12 mouse cellular contexts compared by ENCODE assay signal in genomic region chr11:118360907-118361341, GRCm38 (mm10). TPM values are rescaled to one million over a fixed set of nuclear protein-coding genes. Genes with fewer than 3 reads are reported as not detected.
DNase-seq lines count a peak whose midpoint lies in the region; ATAC-seq and TF ChIP-seq lines count a peak whose summit lies in the region.
"Had no signal": no experiment of that assay in that cellular context is flagged by ENCODE, and none has a peak within 500 bp of the region (broad histone marks: within the 10 kb centered on the region; RNA-seq: fewer than 3 reads in every experiment).

No protein-coding gene starts in this region.

- 41% methylated on average over 10 of the region's 10 CpGs for WGBS in kidney, postnatal 0 days
- 10% methylated on average over 10 of the region's 10 CpGs for WGBS in lung, adult 2 months
- 78% methylated on average over 10 of the region's 10 CpGs for WGBS in hindbrain, embryonic 14.5 days

- H3K4me2 ChIP-seq in kidney, postnatal 0 days (ENCODE audit: low read length), result no peak overlapping the region
- H3K4me2 ChIP-seq in hindbrain, embryonic 14.5 days (replicated peaks), result no peak overlapping the region
- H3K4me2 ChIP-seq: liver, embryonic 13.5 days; neural tube, embryonic 13.5 days had no signal

- H3K27me3 ChIP-seq in kidney, postnatal 0 days (ENCODE audit: insufficient read depth, low read length), result no peaks in the 10 kb centered on the region
- H3K27me3 ChIP-seq in hindbrain, embryonic 14.5 days (ENCODE audit: control insufficient read depth, insufficient read depth, low read length), result no peaks in the 10 kb centered on the region
- H3K27me3 ChIP-seq: neural tube, embryonic 13.5 days had no signal

- H3K4me1 ChIP-seq in kidney, postnatal 0 days (replicated peaks; ENCODE audit: insufficient read depth, low read length), result peaks cover 26% of the 10 kb centered on the region
- H3K4me1 ChIP-seq in brown adipose tissue, adult 24 weeks (ENCODE audit: control insufficient read depth, insufficient read depth, insufficient read length, low read length), result peaks cover 8% of the 10 kb centered on the region; the same call in 1 of the 2 replicates
- peaks cover 35% of the 10 kb centered on the region for H3K4me1 ChIP-seq in lung, adult 2 months (ENCODE audit: control insufficient read depth, insufficient read depth, low read length)
- peaks cover 8% of the 10 kb centered on the region; the same call in 1 of the 2 replicates for H3K4me1 ChIP-seq in hindbrain, embryonic 14.5 days (replicated peaks; ENCODE audit: control insufficient read depth, insufficient read depth, low read length)

- DNase-seq in kidney, postnatal 0 days (ENCODE audit: low spot score), result peak; percentile 17
- no peak for DNase-seq in kidney, adult 18-20 months
- peak; percentile 66 for DNase-seq in CD4-positive helper T cell, adult 2 months (ENCODE audit: low read depth, low spot score)
- peak; percentile 70 for DNase-seq in lung, adult 2 months
- no peak for DNase-seq in adrenal gland, postnatal 10 days
- no peak for DNase-seq in spleen, postnatal 4 days (ENCODE audit: low spot score in 2 of 2)
- no peak for DNase-seq in hindbrain, embryonic 14.5 days (ENCODE audit: low spot score)
- DNase-seq: cerebellum, adult 9-11 months; liver, embryonic 13.5 days had no signal

- ATAC-seq in kidney, postnatal 0 days (replicated peaks; ENCODE audit: low FRiP score, low read depth), result no peak
- ATAC-seq in hindbrain, embryonic 14.5 days (ENCODE audit: low FRiP score), result no peak

- TF ChIP-seq POLR2A in lung, adult 2 months (IDR thresholded peaks at IDR 0.05; ENCODE audit: borderline replicate concordance, extremely low read depth, low read depth, low read length), result no peak

- no peak overlapping the region for H3K4me3 ChIP-seq in kidney, postnatal 0 days (replicated peaks; ENCODE audit: low read depth, low read length)
- no peak overlapping the region for H3K4me3 ChIP-seq in brown adipose tissue, adult 24 weeks (ENCODE audit: insufficient read depth, low read depth, low read length)
- H3K4me3 ChIP-seq in lung, adult 2 months (replicated peaks; ENCODE audit: extremely low read depth, low read depth, low read length), result no peak overlapping the region
- no peak overlapping the region for H3K4me3 ChIP-seq in hindbrain, embryonic 14.5 days (replicated peaks; ENCODE audit: low read length)
- H3K4me3 ChIP-seq: liver, embryonic 13.5 days; neural tube, embryonic 13.5 days had no signal

- H3K9ac ChIP-seq in kidney, postnatal 0 days (ENCODE audit: low read depth, low read length), result no peak overlapping the region
- no peak overlapping the region for H3K9ac ChIP-seq in hindbrain, embryonic 14.5 days
- H3K9ac ChIP-seq: liver, embryonic 13.5 days; neural tube, embryonic 13.5 days had no signal

- TF ChIP-seq CTCF in kidney, postnatal 0 days (IDR thresholded peaks at IDR 0.05; ENCODE audit: low read depth), result no peak
- TF ChIP-seq CTCF in lung, adult 2 months (IDR thresholded peaks at IDR 0.05; ENCODE audit: insufficient read depth, low read length), result no peak

- H3K36me3 ChIP-seq in kidney, postnatal 0 days (ENCODE audit: insufficient read depth, low read length), result no peaks in the 10 kb centered on the region
- H3K36me3 ChIP-seq in hindbrain, embryonic 14.5 days (replicated peaks; ENCODE audit: control insufficient read depth, insufficient read depth), result no peaks in the 10 kb centered on the region
- H3K36me3 ChIP-seq: liver, embryonic 13.5 days; neural tube, embryonic 13.5 days had no signal

- H3K9me3 ChIP-seq in kidney, postnatal 0 days (replicated peaks; ENCODE audit: low read length), result no peaks in the 10 kb centered on the region
- H3K9me3 ChIP-seq in hindbrain, embryonic 14.5 days (ENCODE audit: control insufficient read depth, low read length), result no peaks in the 10 kb centered on the region
- H3K9me3 ChIP-seq: liver, embryonic 13.5 days; neural tube, embryonic 13.5 days had no signal

- H3K27ac ChIP-seq in kidney, postnatal 0 days, result no peak overlapping the region
- 0 out of 2 replicates have a peak overlapping the region, but pooled peaks have one; percentile 11 for H3K27ac ChIP-seq in brown adipose tissue, adult 24 weeks (replicated peaks; ENCODE audit: low read depth, low read length)
- no peak overlapping the region for H3K27ac ChIP-seq in hindbrain, embryonic 14.5 days
- H3K27ac ChIP-seq: liver, embryonic 13.5 days; neural tube, embryonic 13.5 days had no signal

RNA-seq across cellular contexts. Expression of gene Timp2, which starts 5.4 kb away (rescaled TPM):
- 81.0 and 88.4 TPM in 2 replicates for polyA plus RNA-seq in kidney, postnatal 0 days (2015; fragmentation: Nextera tagmentation; extraction: Ambion mirVana)
- 46.0 and 69.1 TPM in 2 replicates for polyA plus RNA-seq in brown adipose tissue, adult 24 weeks (2012; ENCODE audit: insufficient read depth, insufficient read length, missing spikeins)
- polyA plus RNA-seq in lung, adult 2 months (2012; rRNA removed), result 353 and 397 TPM in 2 replicates
- 100 to 1,000 TPM; 101 to 111 TPM for total RNA-seq in adrenal gland, postnatal 10 days (2021)
- 94.3 and 114 TPM in 2 replicates for polyA plus RNA-seq in hindbrain, embryonic 14.5 days (2014; fragmentation: Nextera tagmentation; extraction: Ambion mirVana)

RNA-seq across cellular contexts. Expression of gene Cep295nl, which starts 18.6 kb away (rescaled TPM):
- 0.46 and 0.54 TPM in 2 replicates for polyA plus RNA-seq in kidney, postnatal 0 days (2015; fragmentation: Nextera tagmentation; extraction: Ambion mirVana)
- polyA plus RNA-seq in brown adipose tissue, adult 24 weeks (2012; ENCODE audit: insufficient read depth, insufficient read length, missing spikeins), result not detected in 2 replicates
- polyA plus RNA-seq in lung, adult 2 months (2012; rRNA removed), result 0.28 and 0.32 TPM in 2 replicates
- 1 to 10 TPM in 1 of 2 experiments, under 1 TPM in 1; 0.60 to 1.2 TPM for total RNA-seq in adrenal gland, postnatal 10 days (2021)
- polyA plus RNA-seq in hindbrain, embryonic 14.5 days (2014; fragmentation: Nextera tagmentation; extraction: Ambion mirVana), result 0.17 TPM in 1 of 2 replicates, not detected in the other
- polyA plus RNA-seq: large intestine, adult 2 months; liver, embryonic 13.5 days had no signal

RNA-seq across cellular contexts. Expression of gene Lgals3bp, which starts 41.0 kb away (rescaled TPM):
- 68.8 and 80.3 TPM in 2 replicates for polyA plus RNA-seq in kidney, postnatal 0 days (2015; fragmentation: Nextera tagmentation; extraction: Ambion mirVana)
- polyA plus RNA-seq in brown adipose tissue, adult 24 weeks (2012; ENCODE audit: insufficient read depth, insufficient read length, missing spikeins), result 86.8 and 88.8 TPM in 2 replicates
- 259 and 311 TPM in 2 replicates for polyA plus RNA-seq in lung, adult 2 months (2012; rRNA removed)
- 10 to 100 TPM; 55.4 to 58.3 TPM for total RNA-seq in adrenal gland, postnatal 10 days (2021)
- polyA plus RNA-seq in hindbrain, embryonic 14.5 days (2014; fragmentation: Nextera tagmentation; extraction: Ambion mirVana), result 4.0 and 4.7 TPM in 2 replicates

RNA-seq across cellular contexts. Expression of gene Cant1, which starts 58.0 kb away (rescaled TPM):
- polyA plus RNA-seq in kidney, postnatal 0 days (2015; fragmentation: Nextera tagmentation; extraction: Ambion mirVana), result 25.7 and 25.8 TPM in 2 replicates
- 11.4 and 12.1 TPM in 2 replicates for polyA plus RNA-seq in brown adipose tissue, adult 24 weeks (2012; ENCODE audit: insufficient read depth, insufficient read length, missing spikeins)
- polyA plus RNA-seq in lung, adult 2 months (2012; rRNA removed), result 55.9 and 61.9 TPM in 2 replicates
- 10 to 100 TPM; 29.7 to 29.8 TPM for total RNA-seq in adrenal gland, postnatal 10 days (2021)
- 25.4 and 26.9 TPM in 2 replicates for polyA plus RNA-seq in hindbrain, embryonic 14.5 days (2014; fragmentation: Nextera tagmentation; extraction: Ambion mirVana)

Comparison
In these comparisons a context has a peak if more than half of its experiments do, and no peak if none do; other contexts are left out.
1. DNase-seq: peak in kidney, postnatal 0 days (single experiment), CD4-positive helper T cell, adult 2 months (single experiment) and lung, adult 2 months (single experiment); none in kidney, adult 18-20 months (single experiment), adrenal gland, postnatal 10 days (single experiment), spleen, postnatal 4 days (0 of 2) and hindbrain, embryonic 14.5 days (single experiment).
2. RNA of gene Lgals3bp, which starts 41.0 kb away (polyA plus RNA-seq): 259 to 311 TPM in lung, adult 2 months, 86.8 to 88.8 TPM in brown adipose tissue, adult 24 weeks and 68.8 to 80.3 TPM in kidney, postnatal 0 days; 4.0 to 4.7 TPM in hindbrain, embryonic 14.5 days; every median in the first group is over 10 times any median in the second.